Mouse (Mus musculus): ENCODE results near the gene B430306N03Rik.

B430306N03Rik gene

GRCm38 (mm10) chr17:48362966-48363365 is 47.0 kb downstream of the B430306N03Rik start:
- DNase-seq (ENCODE audit: low spot score): no peak

DNA sequence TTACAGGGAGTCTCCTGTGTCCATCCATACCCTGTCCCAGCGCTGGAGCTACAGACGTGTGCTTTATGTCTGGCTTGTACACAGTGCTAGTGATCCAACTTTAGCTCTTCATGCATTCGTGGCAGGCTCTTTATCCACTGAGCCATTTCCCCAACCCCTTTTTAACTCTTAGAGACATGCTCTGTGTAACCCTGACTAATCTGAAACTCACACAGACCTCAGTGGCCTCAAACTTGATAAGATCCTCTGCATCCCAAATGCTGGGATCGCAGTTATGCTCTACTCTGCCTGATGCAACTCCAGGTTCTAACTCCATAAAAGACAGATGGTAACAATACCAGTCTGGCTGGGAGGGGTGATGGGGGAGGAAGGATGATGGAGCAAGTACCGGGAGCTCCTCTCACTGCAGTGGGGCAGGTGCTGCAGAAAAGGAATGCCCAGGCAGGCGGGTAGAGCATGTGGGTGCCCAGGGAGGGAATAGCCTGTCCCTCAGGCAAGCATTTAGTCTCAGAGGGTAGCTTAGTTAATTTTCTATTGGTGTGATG is 47.6 kb downstream of the B430306N03Rik start:
- no peak for DNase-seq (ENCODE audit: low spot score)

DNA sequence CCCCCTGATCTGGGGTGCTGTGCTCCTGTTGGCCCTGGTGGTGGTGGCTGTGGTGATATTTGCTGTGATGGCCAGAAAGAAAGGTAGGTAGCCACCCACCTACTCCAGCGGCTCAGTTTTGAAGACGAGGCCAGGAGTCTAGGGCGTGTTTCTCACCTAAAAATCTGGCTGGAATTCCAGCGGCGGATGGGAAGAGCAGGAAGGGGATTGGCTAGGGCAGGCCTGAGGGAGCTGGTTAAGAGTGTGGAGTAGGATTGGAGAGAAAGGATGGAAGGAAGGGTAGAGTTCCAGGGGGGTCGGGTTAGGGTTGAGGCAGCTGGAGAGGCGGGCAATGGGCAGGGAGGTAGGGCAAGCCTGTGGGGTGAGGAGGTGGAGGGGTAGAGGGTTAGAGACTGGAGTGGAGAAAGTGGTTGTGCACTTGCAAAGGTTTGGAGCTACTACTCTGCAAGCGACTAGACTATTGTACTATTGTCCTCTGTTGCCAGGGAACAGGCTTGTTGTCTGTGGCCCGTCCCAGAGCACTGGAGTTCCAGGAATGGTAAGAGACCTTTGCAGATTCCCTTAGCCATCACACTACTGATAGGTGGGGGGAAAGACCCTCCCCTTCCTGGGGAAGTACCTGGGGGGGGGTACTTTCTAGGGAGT is 49.7 kb downstream of the B430306N03Rik start:
- DNase-seq (ENCODE audit: low spot score): no peak

- DNase-seq (ENCODE audit: low spot score): no peak
Observed at GRCm38 (mm10) chr17:48366806-48367205, 50.9 kb downstream of the B430306N03Rik start.

GRCm38 (mm10) chr17:48371621-48372020 is 55.7 kb downstream of the B430306N03Rik start:
- no peak for DNase-seq (ENCODE audit: low spot score)

GRCm38 (mm10) chr17:48372987-48373386 is 57.0 kb downstream of the B430306N03Rik start:
- DNase-seq (ENCODE audit: low spot score): no peak

DNA sequence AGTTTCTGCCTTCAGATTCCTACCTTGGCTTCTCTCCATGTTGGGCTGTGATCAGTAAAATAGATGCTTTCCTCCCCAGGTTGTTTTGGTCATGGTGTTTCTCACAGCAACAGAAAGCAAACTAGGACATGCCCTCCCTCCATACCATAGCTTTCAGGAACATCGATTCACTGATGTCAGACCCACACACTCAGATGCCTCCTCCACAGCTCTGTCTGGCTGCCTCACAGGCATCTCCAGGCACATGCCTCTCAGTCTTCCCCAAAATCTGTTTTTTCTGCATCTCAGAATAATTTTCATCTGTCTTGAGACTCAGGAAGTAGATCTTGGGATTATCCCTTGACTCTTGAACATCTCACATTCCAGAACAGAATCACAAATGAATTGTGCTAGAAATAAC is 60.2 kb downstream of the B430306N03Rik start:
- DNase-seq (ENCODE audit: low spot score): no peak
